Mouse (Mus musculus): ENCODE results near the gene Gm45021. TPM values are rescaled to one million over a fixed set of nuclear protein-coding genes. Genes with fewer than 3 reads are reported as not detected.

The Gm45021 gene
- total and polyA plus RNA-seq, 3 experiments, result not detected

GRCm38 (mm10) chr6:48572572-48573061, 16.8 kb upstream of the Gm45021 start, which contains the start of gene Rarres2:
Rarres2 (minus strand) TSS chr6:48572789.
- peak; percentile 41 for DNase-seq

- peak; percentile 47 for DNase-seq
These were observed 16.1 kb upstream of the Gm45021 start for GRCm38 (mm10) chr6:48573280-48573679.

GRCm38 (mm10) chr6:48573981-48574380, 15.4 kb upstream of the Gm45021 start:
- no peak for DNase-seq

GRCm38 (mm10) chr6:48578736-48579135, 10.7 kb upstream of the Gm45021 start:
- DNase-seq, result peak; percentile 42

GRCm38 (mm10) chr6:48579215-48579648, 10.2 kb upstream of the Gm45021 start:
- peak; percentile 76 for DNase-seq

- DNase-seq, result no peak
These were observed 8.2 kb upstream of the Gm45021 start for GRCm38 (mm10) chr6:48581257-48581656.

GRCm38 (mm10) chr6:48582037-48582436, 7.4 kb upstream of the Gm45021 start:
- DNase-seq, result peak; percentile 35

GRCm38 (mm10) chr6:48591221-48591845, 1.9 kb downstream of the Gm45021 start:
- DNase-seq, result no peak

- no peak for DNase-seq
These were observed 2.5 kb downstream of the Gm45021 start for GRCm38 (mm10) chr6:48591871-48592270.

GRCm38 (mm10) chr6:48593158-48594042, 4.0 kb downstream of the Gm45021 start, which contains the start of the genes Repin1 and Gm44965:
Repin1 (plus strand) TSS chr6:48593883.
Gm44965 (plus strand) TSS chr6:48593941.
- DNase-seq, result peak; percentile 98

GRCm38 (mm10) chr6:48594043-48594738, 4.8 kb downstream of the Gm45021 start:
- peak; percentile 80 for DNase-seq

- DNase-seq, result peak; percentile 47
These were observed 5.9 kb downstream of the Gm45021 start for GRCm38 (mm10) chr6:48595278-48595677.

- no peak for DNase-seq
These were observed 7.3 kb downstream of the Gm45021 start for GRCm38 (mm10) chr6:48596545-48597232.

- no peak for DNase-seq
These were observed 7.8 kb downstream of the Gm45021 start for GRCm38 (mm10) chr6:48597233-48597625.

GRCm38 (mm10) chr6:48600594-48600993, 11.2 kb downstream of the Gm45021 start:
- no peak for DNase-seq

- peak; percentile 99 for DNase-seq
These were observed 12.1 kb downstream of the Gm45021 start, which contains the start of gene Zfp775 for GRCm38 (mm10) chr6:48601271-48602079. Zfp775 (plus strand) TSS chr6:48602063.

GRCm38 (mm10) chr6:48602080-48602741, 12.8 kb downstream of the Gm45021 start:
- DNase-seq, result no peak

GRCm38 (mm10) chr6:48608124-48608523, 18.7 kb downstream of the Gm45021 start:
- peak; percentile 86 for DNase-seq

GRCm38 (mm10) chr6:48609512-48609911, 20.1 kb downstream of the Gm45021 start:
- no peak for DNase-seq

- no peak for DNase-seq
These were observed 21.2 kb downstream of the Gm45021 start for GRCm38 (mm10) chr6:48610657-48611056.

Measured in adrenal gland, adult 2 months (tissue).